In genomic region chr5:92675574-92675920, GRCm38 (mm10) we compare ENCODE assay signal across 9 mouse cellular contexts. TPM values are rescaled to one million over a fixed set of nuclear protein-coding genes. Genes with fewer than 3 reads are reported as not detected.
DNase-seq lines count a peak whose midpoint lies in the region; ATAC-seq and TF ChIP-seq lines count a peak whose summit lies in the region.
"Had no signal": no experiment of that assay in that cellular context is flagged by ENCODE, and none has a peak within 500 bp of the region (broad histone marks: within the 10 kb centered on the region; RNA-seq: fewer than 3 reads in every experiment).

No protein-coding gene starts in this region.

- H3K4me3 ChIP-seq in liver, adult 2 months (ENCODE audit: insufficient read depth, low read depth, low read length) = peak overlapping the region; percentile 52
- H3K4me3 ChIP-seq in forebrain, embryonic 11.5 days (ENCODE audit: low read depth, low read length) = peak overlapping the region; percentile 39
- H3K4me3 ChIP-seq in limb, embryonic 10.5 days = peak overlapping the region; percentile 56
- peak overlapping the region; percentile 44 for H3K4me3 ChIP-seq in neural tube, embryonic 13.5 days
- H3K4me3 ChIP-seq: myocyte had no signal

- H3K27ac ChIP-seq in liver, adult 2 months (replicated peaks; ENCODE audit: insufficient read depth, low read depth, low read length) = no peak overlapping the region
- no peak overlapping the region for H3K27ac ChIP-seq in forebrain, embryonic 11.5 days (ENCODE audit: low read depth, low read length)
- H3K27ac ChIP-seq in limb, embryonic 10.5 days = peak overlapping the region; percentile 73
- no peak overlapping the region for H3K27ac ChIP-seq in neural tube, embryonic 13.5 days (replicated peaks)

- H3K9me3 ChIP-seq in forebrain, embryonic 11.5 days (ENCODE audit: control insufficient read depth, low read length) = no peaks in the 10 kb centered on the region
- H3K9me3 ChIP-seq in limb, embryonic 10.5 days (replicated peaks) = no peaks in the 10 kb centered on the region
- H3K9me3 ChIP-seq in neural tube, embryonic 13.5 days = no peaks in the 10 kb centered on the region

- no peak for ATAC-seq in forebrain, embryonic 11.5 days (replicated peaks; ENCODE audit: low FRiP score)
- no peak for ATAC-seq in neural tube, embryonic 13.5 days (ENCODE audit: low read depth)

- no peak for TF ChIP-seq CTCF in liver, adult 2 months (IDR thresholded peaks at IDR 0.05; ENCODE audit: low read depth, low read length)

- no peaks in the 10 kb centered on the region for H3K36me3 ChIP-seq in liver, adult 2 months (ENCODE audit: control insufficient read depth, insufficient read depth, low read length)
- H3K36me3 ChIP-seq in forebrain, embryonic 11.5 days (ENCODE audit: control insufficient read depth, insufficient read depth, low read length) = no peaks in the 10 kb centered on the region
- no peaks in the 10 kb centered on the region for H3K36me3 ChIP-seq in limb, embryonic 10.5 days
- no peaks in the 10 kb centered on the region for H3K36me3 ChIP-seq in neural tube, embryonic 13.5 days

- H3K79me2 ChIP-seq in liver, adult 2 months (ENCODE audit: control insufficient read depth, insufficient read depth, low read length) = no peaks in the 10 kb centered on the region

- no peak for TF ChIP-seq POLR2A in liver, adult 2 months (IDR thresholded peaks at IDR 0.05; ENCODE audit: extremely low read depth, insufficient read depth, low read length)

- DNase-seq in liver, adult 2 months (ENCODE audit: extremely low read depth, low read depth, low spot score) = peak; percentile 38
- no peak for DNase-seq in liver
- no peak for DNase-seq in forebrain, embryonic 11.5 days (ENCODE audit: low spot score)
- DNase-seq in limb, embryonic 10.5 days (ENCODE audit: low spot score) = no peak
- no peak for DNase-seq in right cerebral cortex, adult 18-20 months
- no peak for DNase-seq in layer of hippocampus, adult 18-20 months (ENCODE audit: low spot score in 2 of 2)
- DNase-seq in adrenal gland, adult (ENCODE audit: inconsistent age in 2 of 2, low spot score in 1 of 2) = no peak

- H3K27me3 ChIP-seq in liver, adult 2 months (ENCODE audit: control insufficient read depth, insufficient read depth, low read length) = no peaks in the 10 kb centered on the region
- no peaks in the 10 kb centered on the region for H3K27me3 ChIP-seq in forebrain, embryonic 11.5 days (ENCODE audit: control insufficient read depth, insufficient read depth, low read length)
- H3K27me3 ChIP-seq in limb, embryonic 10.5 days (ENCODE audit: low read depth, poor library complexity, severe bottlenecking) = 0 out of 2 replicates have a peak, but pooled peaks cover 6% of the 10 kb centered on the region
- no peaks in the 10 kb centered on the region for H3K27me3 ChIP-seq in neural tube, embryonic 13.5 days

- H3K4me2 ChIP-seq in forebrain, embryonic 11.5 days (ENCODE audit: low read depth, low read length, severe bottlenecking) = peak overlapping the region; percentile 67
- peak overlapping the region; percentile 69 for H3K4me2 ChIP-seq in neural tube, embryonic 13.5 days

- WGBS in liver, adult 2 months = 5% methylated on average over 9 of the region's 9 CpGs
- 3% methylated on average over 9 of the region's 9 CpGs for WGBS in forebrain, embryonic 11.5 days
- under 1% methylated on average over 9 of the region's 9 CpGs for WGBS in limb, embryonic 10.5 days
- WGBS in neural tube, embryonic 13.5 days = 1% methylated on average over 9 of the region's 9 CpGs

- H3K9ac ChIP-seq in liver, adult 2 months (ENCODE audit: low read depth, low read length) = peak overlapping the region; percentile 5; the same call in 1 of the 2 replicates
- peak overlapping the region; percentile 25 for H3K9ac ChIP-seq in forebrain, embryonic 11.5 days (ENCODE audit: low read length)
- peak overlapping the region; percentile 61 for H3K9ac ChIP-seq in neural tube, embryonic 13.5 days

- H3K4me1 ChIP-seq in liver, adult 2 months (ENCODE audit: control insufficient read depth, insufficient read depth, low read length) = peaks cover 9% of the 10 kb centered on the region
- H3K4me1 ChIP-seq in forebrain, embryonic 11.5 days (replicated peaks; ENCODE audit: control insufficient read depth, insufficient read depth, low read length) = peaks cover 5% of the 10 kb centered on the region; the same call in 1 of the 2 replicates
- peaks cover 13% of the 10 kb centered on the region for H3K4me1 ChIP-seq in limb, embryonic 10.5 days
- peaks cover 12% of the 10 kb centered on the region for H3K4me1 ChIP-seq in neural tube, embryonic 13.5 days (replicated peaks)

RNA-seq across cellular contexts. Expression of gene Ccdc158, which starts 0.5 kb away (rescaled TPM):
- 0.37 and 0.40 TPM in 2 replicates for total RNA-seq in liver, adult 2 months (2014; rRNA removed)
- 0.09 and 0.10 TPM in 2 replicates for polyA plus RNA-seq in liver, adult 2 months (2012; rRNA removed)
- polyA plus RNA-seq in forebrain, embryonic 11.5 days (2014; fragmentation: Nextera tagmentation; extraction: Ambion mirVana) = 1.0 and 1.2 TPM in 2 replicates
- polyA plus RNA-seq in limb, embryonic 10.5 days (2016; fragmentation: Nextera tagmentation; extraction: Ambion mirVana) = 0.45 and 0.62 TPM in 2 replicates
- 0.47 and 0.52 TPM in 2 replicates for polyA plus RNA-seq in neural tube, embryonic 13.5 days (2015; fragmentation: Nextera tagmentation; extraction: Ambion mirVana)
- total RNA-seq in layer of hippocampus, adult 18-20 months (2021) = under 1 TPM; 0.46 to 0.92 TPM
- polyA plus RNA-seq: myocyte had no signal

RNA-seq across cellular contexts. Expression of gene Shroom3, which starts 7.7 kb away (rescaled TPM):
- 4.1 and 7.0 TPM in 2 replicates for total RNA-seq in liver, adult 2 months (2014; rRNA removed)
- 3.7 and 4.0 TPM in 2 replicates for polyA plus RNA-seq in liver, adult 2 months (2012; rRNA removed)
- 12.2 and 15.2 TPM in 2 replicates for polyA plus RNA-seq in forebrain, embryonic 11.5 days (2014; fragmentation: Nextera tagmentation; extraction: Ambion mirVana)
- polyA plus RNA-seq in limb, embryonic 10.5 days (2016; fragmentation: Nextera tagmentation; extraction: Ambion mirVana) = 5.0 and 5.3 TPM in 2 replicates
- polyA plus RNA-seq in neural tube, embryonic 13.5 days (2015; fragmentation: Nextera tagmentation; extraction: Ambion mirVana) = 1.7 and 2.9 TPM in 2 replicates
- 1 to 10 TPM; 2.3 to 2.5 TPM for total RNA-seq in layer of hippocampus, adult 18-20 months (2021)

Comparison
In these comparisons a context has a peak if more than half of its experiments do, and no peak if none do; other contexts are left out.
1. H3K9ac ChIP-seq: peak in every context shown above with its lines; median percentile 61 in neural tube, embryonic 13.5 days; 25 in forebrain, embryonic 11.5 days; 5 in liver, adult 2 months.